Mouse (Mus musculus) C2C12 (cell line): ENCODE data around the gene Gm20388. TPM values are rescaled to one million over a fixed set of nuclear protein-coding genes. Genes with fewer than 3 reads are reported as not detected.

Experiments used
- H3K27me3 ChIP-seq: one replicate; pipeline ENCODE4 v1.6.1; 2011; ENCODE audit not compliant: control insufficient read depth, insufficient read depth, insufficient read length
- H3K36me3 ChIP-seq: one replicate; pipeline ENCODE4 v1.6.1; 2011; ENCODE audit not compliant: control insufficient read depth, insufficient read depth
- H3K4me3 ChIP-seq: one replicate; pipeline ENCODE4 v1.5.1; 2011; ENCODE audit warnings: mild to moderate bottlenecking, control low read depth; ENCODE audit not compliant: poor library complexity, insufficient read depth, severe bottlenecking
- H3K79me2 ChIP-seq: one replicate; pipeline ENCODE4 v1.6.1; 2011; ENCODE audit not compliant: control insufficient read depth, insufficient read depth
- H3K79me3 ChIP-seq: one replicate; pipeline ENCODE4 v1.6.1; 2011; ENCODE audit warnings: low read depth, control low read depth
- H3ac ChIP-seq: one replicate; pipeline ENCODE3; 2011; ENCODE audit warnings: low read depth; ENCODE audit not compliant: control insufficient read depth, insufficient read length
- CEBPB ChIP-seq: IDR thresholded peaks from one replicate; pipeline ENCODE4 v1.6.1; 2011; ENCODE audit warnings: low read depth, mild to moderate bottlenecking, control low read depth, moderate library complexity
- CTCF ChIP-seq: IDR thresholded peaks from one replicate; pipeline ENCODE4 v1.5.1; 2011; ENCODE audit not compliant: control insufficient read depth, insufficient read depth, insufficient read length
- FOSL1 ChIP-seq: IDR thresholded peaks from one replicate; pipeline ENCODE4 v1.8.0; 2011; ENCODE audit warnings: mild to moderate bottlenecking, low read length; ENCODE audit not compliant: poor library complexity, insufficient read depth, severe bottlenecking
- MAX ChIP-seq: IDR thresholded peaks from one replicate; pipeline ENCODE4 v1.6.1; 2011; ENCODE audit warnings: mild to moderate bottlenecking, control low read depth
- MYOD1 ChIP-seq: IDR thresholded peaks from one replicate; pipeline ENCODE4 v1.6.1; 2011; ENCODE audit warnings: low read depth; ENCODE audit not compliant: control insufficient read depth, insufficient read length
- MYOG ChIP-seq: IDR thresholded peaks from one replicate; pipeline ENCODE4 v1.6.1; 2011; ENCODE audit not compliant: control insufficient read depth, insufficient read length; ENCODE audit errors: extremely low read depth
- USF1 ChIP-seq: IDR thresholded peaks from one replicate; pipeline ENCODE4 v1.6.1; 2011; ENCODE audit warnings: low read depth, mild to moderate bottlenecking, control low read depth, moderate library complexity
- polyA plus RNA-seq: library from polyadenylated mRNA; unstranded; fragments of >200 nt; fragmentation: generic; extraction: Trizol; gene quantifications from one replicate; pipeline ENCODE4 v1.2.1, GENCODE M21; 2012; ENCODE audit warnings: missing spikeins

Gm20388 gene
- polyA plus RNA-seq, 1 experiment: 15.0 TPM

DNA sequence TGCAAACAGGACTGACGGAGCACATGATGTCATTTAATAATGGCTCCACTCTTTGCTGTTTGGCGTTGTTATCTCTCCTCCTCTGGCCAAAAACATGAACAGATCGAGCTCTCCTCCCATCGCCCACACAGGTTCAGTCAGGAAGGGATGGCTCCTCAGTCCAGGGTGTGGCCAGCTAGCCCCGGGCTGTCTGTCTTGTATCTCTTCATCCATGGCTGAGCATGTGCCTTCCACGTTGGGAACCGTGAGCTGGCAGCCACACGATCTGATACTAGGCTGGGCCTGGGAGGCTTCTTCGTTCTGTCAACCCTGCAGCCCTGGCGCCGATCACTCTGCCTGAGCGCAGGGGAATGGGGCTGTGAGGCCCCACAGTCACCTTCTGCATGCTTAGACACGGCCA, 1248.2 kb downstream of the Gm20388 start:
- Histone ChIP-seq H3K27me3 (no peaks in the 10 kb centered on the region), H3K36me3 (no peaks in the 10 kb centered on the region), H3K79me3 (no peaks in the 10 kb centered on the region), H3K4me3 (no peak overlapping the region), H3ac (no peak overlapping the region), H3K79me2 (no peaks in the 10 kb centered on the region)
- TF ChIP-seq MYOG (no peak), MAX (no peak), MYOD1 (no peak), FOSL1 (no peak), CEBPB (no peak), CTCF (no peak), USF1 (no peak)

DNA sequence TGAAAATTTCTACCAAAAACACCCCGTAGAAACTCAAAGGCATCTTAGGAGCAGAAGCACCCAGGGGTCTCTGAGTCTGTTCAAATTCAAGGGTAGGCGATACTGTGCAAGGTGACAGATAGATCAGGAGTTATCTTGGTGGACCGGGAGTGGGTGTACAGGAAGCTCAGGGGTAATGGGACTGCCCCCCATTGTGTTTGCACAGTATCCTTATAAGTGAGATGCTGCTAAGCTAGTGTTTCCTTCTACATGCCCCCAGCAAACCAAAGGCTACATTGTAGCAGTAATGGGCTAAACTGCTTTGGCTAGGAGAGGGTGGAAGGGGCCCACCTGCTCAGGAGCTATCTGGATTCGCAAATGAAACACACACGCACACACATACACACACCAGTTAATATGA, 1250.8 kb downstream of the Gm20388 start:
- H3K79me3 ChIP-seq: no peaks in the 10 kb centered on the region
- H3ac ChIP-seq: no peak overlapping the region
- TF ChIP-seq MYOD1 (no peak), MYOG (no peak), CTCF (no peak), MAX (no peak), USF1 (no peak), CEBPB (no peak), FOSL1 (no peak)
- H3K4me3 ChIP-seq: no peak overlapping the region
- H3K27me3 ChIP-seq: no peaks in the 10 kb centered on the region
- no peaks in the 10 kb centered on the region for H3K36me3 ChIP-seq
- no peaks in the 10 kb centered on the region for H3K79me2 ChIP-seq

DNA sequence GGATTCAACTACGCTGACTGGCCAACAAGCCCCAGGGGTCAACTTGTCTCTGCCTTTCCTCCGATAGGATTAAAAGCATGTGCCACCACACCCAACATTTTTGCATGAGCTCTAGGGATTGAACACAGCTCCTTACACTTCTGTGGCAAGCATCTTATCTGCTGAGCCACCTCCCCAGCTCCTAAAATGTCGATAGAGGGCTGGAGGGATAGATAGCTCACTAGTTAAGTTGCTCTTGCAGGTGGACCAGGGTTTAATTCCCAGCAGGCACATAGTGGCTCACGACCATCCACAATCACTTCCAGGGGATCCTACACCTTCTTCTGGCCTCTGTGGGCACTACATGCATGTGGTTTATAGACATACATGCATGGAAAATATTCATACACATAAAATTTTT, 1251.8 kb downstream of the Gm20388 start:
- Histone ChIP-seq H3ac (no peak overlapping the region), H3K36me3 (no peaks in the 10 kb centered on the region), H3K27me3 (no peaks in the 10 kb centered on the region), H3K79me2 (no peaks in the 10 kb centered on the region), H3K79me3 (no peaks in the 10 kb centered on the region), H3K4me3 (no peak overlapping the region)
- TF ChIP-seq USF1 (no peak), CTCF (no peak)

DNA sequence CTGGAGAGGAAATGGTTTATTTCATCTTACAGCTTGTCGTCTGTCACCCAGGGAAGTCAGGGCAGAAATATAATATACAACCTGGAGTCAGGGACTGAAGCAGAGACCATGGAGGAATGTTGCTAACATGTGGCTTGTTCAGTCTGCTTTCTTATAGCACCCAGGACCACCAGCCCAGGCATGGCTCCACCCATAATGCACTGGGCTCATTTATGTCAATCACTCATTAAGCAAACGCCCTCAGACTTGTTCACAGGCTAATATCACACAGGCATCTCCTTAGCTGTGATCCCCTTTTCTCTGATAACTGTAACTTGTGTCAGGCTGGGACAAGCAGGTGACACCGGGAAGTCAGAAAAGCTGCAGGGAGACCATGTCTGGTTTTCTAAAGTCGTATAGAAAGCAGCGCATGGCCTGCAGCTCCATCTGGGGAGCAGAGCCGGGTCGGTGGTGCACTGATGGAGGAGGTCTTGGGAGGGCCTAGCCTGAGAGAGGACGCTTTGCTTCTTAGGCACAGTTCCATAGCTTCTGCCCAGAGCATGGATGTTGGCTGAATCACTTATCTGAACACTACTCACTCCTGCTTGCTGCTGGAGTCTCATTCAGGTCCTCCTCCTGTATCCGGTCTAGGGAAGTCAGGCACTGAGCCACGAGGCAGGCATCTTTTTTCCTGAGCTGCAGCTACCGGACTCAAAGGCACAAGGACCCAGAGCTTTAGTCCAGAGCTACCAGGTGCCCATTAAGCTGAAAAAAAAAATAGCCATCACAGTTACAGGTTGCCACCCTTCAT, 1252.5 kb downstream of the Gm20388 start:
- TF ChIP-seq CEBPB (no peak), CTCF (no peak), USF1 (no peak)
- no peaks in the 10 kb centered on the region for H3K27me3 ChIP-seq
- H3K36me3 ChIP-seq: no peaks in the 10 kb centered on the region
- H3K79me2 ChIP-seq: no peaks in the 10 kb centered on the region
- H3K79me3 ChIP-seq: no peaks in the 10 kb centered on the region
- no peak overlapping the region for H3ac ChIP-seq
- no peak overlapping the region for H3K4me3 ChIP-seq

DNA sequence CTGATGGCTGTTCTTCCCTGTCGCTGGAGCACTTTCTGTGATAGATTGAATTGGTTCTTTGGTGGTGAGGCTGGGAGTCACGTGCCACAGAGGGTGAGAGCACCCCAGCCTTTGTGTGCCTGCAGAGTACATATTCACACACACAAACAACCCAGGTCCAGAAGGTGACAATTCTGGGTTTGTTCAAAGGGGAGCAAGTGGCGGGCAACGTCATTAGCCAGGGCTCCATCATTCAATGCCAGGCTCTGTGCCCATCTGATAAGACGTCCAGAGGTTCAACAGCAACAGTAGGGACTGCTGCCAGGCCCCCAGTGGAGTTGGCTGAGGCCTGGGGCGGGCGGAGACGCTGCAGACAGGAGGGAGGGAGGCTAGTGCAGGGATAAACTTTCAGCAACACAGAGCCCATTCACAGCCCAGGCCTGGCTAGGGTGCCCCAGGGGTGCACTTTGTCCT, 1253.4 kb downstream of the Gm20388 start:
- H3K36me3 ChIP-seq: no peaks in the 10 kb centered on the region
- no peak overlapping the region for H3ac ChIP-seq
- H3K4me3 ChIP-seq: no peak overlapping the region
- H3K79me3 ChIP-seq: no peaks in the 10 kb centered on the region
- H3K79me2 ChIP-seq: no peaks in the 10 kb centered on the region
- no peaks in the 10 kb centered on the region for H3K27me3 ChIP-seq
- TF ChIP-seq CTCF (no peak), MAX (no peak), FOSL1 (no peak), MYOD1 (no peak)

- TF ChIP-seq USF1 (no peak), CEBPB (no peak), CTCF (no peak), MYOG (no peak), MYOD1 (no peak), FOSL1 (no peak), MAX (no peak)
- Histone ChIP-seq H3K4me3 (no peak overlapping the region), H3K79me3 (no peaks in the 10 kb centered on the region), H3K36me3 (no peaks in the 10 kb centered on the region), H3K27me3 (no peaks in the 10 kb centered on the region), H3K79me2 (no peaks in the 10 kb centered on the region), H3ac (no peak overlapping the region)
Measured at GRCm38 (mm10) chr8:121168033-121168432, 1257.4 kb downstream of the Gm20388 start.
